ENCODE assay signal across 12 mouse cellular contexts in genomic region chr9:58005753-58006461, GRCm38 (mm10). TPM values are rescaled to one million over a fixed set of nuclear protein-coding genes. Genes with fewer than 3 reads are reported as not detected.
DNase-seq lines count a peak whose midpoint lies in the region.
"Had no signal": no experiment of that assay in that cellular context is flagged by ENCODE, and none has a peak within 500 bp of the region (broad histone marks: within the 10 kb centered on the region; RNA-seq: fewer than 3 reads in every experiment).

TSS of gene Cyp11a1 (plus strand) at chr9:58006411.

- no peak for DNase-seq in adrenal gland, adult 18-20 months (ENCODE audit: low spot score in 2 of 2)
- DNase-seq in adrenal gland, adult (ENCODE audit: inconsistent age in 2 of 2, low spot score in 1 of 2), result no peak
- peak; percentile 64 to 67 for DNase-seq in spleen, postnatal 36 days (ENCODE audit: low spot score in 2 of 2)
- no peak for DNase-seq in spleen, postnatal 14 days (ENCODE audit: low spot score in 2 of 2)
- no peak for DNase-seq in adrenal gland, postnatal 25 days
- peak; percentile 34 for DNase-seq in thymus, postnatal 14 days
- DNase-seq in left cerebral cortex, postnatal 4 days, result no peak
- no peak for DNase-seq in heart, adult 9 months (ENCODE audit: low spot score in 2 of 2)
- DNase-seq: heart, postnatal 36 days; kidney, postnatal 36 days; liver, postnatal 0 days; lung, postnatal 36 days had no signal

- intact Hi-C loops in left cerebral cortex, postnatal 4 days (cut with DNase I), result no loop called here

RNA-seq across cellular contexts. Expression of gene Cyp11a1, which starts in this region (rescaled TPM):
- 1,000 to 10,000 TPM; 6,431 to 6,741 TPM for total RNA-seq in adrenal gland, adult 18-20 months (2021)
- total RNA-seq in adrenal gland, postnatal 25 days (2021), result 6,596 and 7,089 TPM in 2 replicates
- total RNA-seq in left cerebral cortex, postnatal 4 days (2021), result 1 to 10 TPM; 1.7 to 2.0 TPM

Comparison
In these comparisons a context has a peak if more than half of its experiments do, and no peak if none do; other contexts are left out.
1. RNA of gene Cyp11a1 (total RNA-seq): 6,596 to 7,089 TPM in adrenal gland, postnatal 25 days and 6,431 to 6,741 TPM in adrenal gland, adult 18-20 months; 1.7 to 2.0 TPM in left cerebral cortex, postnatal 4 days; every median in the first group is over 1,000 times any median in the second.
2. DNase-seq: peak in spleen, postnatal 36 days (2 of 2) and thymus, postnatal 14 days (single experiment); none in adrenal gland, adult 18-20 months (0 of 2), adrenal gland, adult (0 of 2), spleen, postnatal 14 days (0 of 2), adrenal gland, postnatal 25 days (single experiment), left cerebral cortex, postnatal 4 days (single experiment) and heart, adult 9 months (0 of 2).